Mouse (Mus musculus) liver, adult 2 months (tissue): ENCODE measurements around the gene Itpkb. TPM values are rescaled to one million over a fixed set of nuclear protein-coding genes. Genes with fewer than 3 reads are reported as not detected.

ENCODE experiments used
- DNase-seq: peaks from one replicate; pipeline ENCODE4 v3.0.0-alpha.2; 2011; ENCODE audit warnings: low read depth, low spot score; ENCODE audit errors: extremely low read depth
- H3K27ac ChIP-seq: fragments of 200-500 bp; replicated peaks from 2 replicates; pipeline ENCODE4 v1.5.1; 2012; ENCODE audit warnings: low read depth, mild to moderate bottlenecking, control low read depth, inconsistent platforms, low read length; ENCODE audit not compliant: insufficient read depth
- H3K27me3 ChIP-seq: fragments of 200-500 bp; 2 replicates; pipeline ENCODE4 v1.6.1; 2012; ENCODE audit warnings: mild to moderate bottlenecking, moderate library complexity, low read length, inconsistent platforms; ENCODE audit not compliant: control insufficient read depth, insufficient read depth
- H3K36me3 ChIP-seq: fragments of 200-500 bp; 2 replicates; pipeline ENCODE4 v1.6.1; 2012; ENCODE audit warnings: low read length, inconsistent platforms; ENCODE audit not compliant: control insufficient read depth, insufficient read depth
- H3K4me1 ChIP-seq: fragments of 200-500 bp; 2 replicates; pipeline ENCODE4 v1.6.1; 2011; ENCODE audit warnings: low read length; ENCODE audit not compliant: control insufficient read depth, insufficient read depth
- H3K4me3 ChIP-seq: fragments of 200-500 bp; 2 replicates; pipeline ENCODE4 v1.5.1; 2011; ENCODE audit warnings: low read depth, mild to moderate bottlenecking, control low read depth, low read length, moderate library complexity; ENCODE audit not compliant: insufficient read depth
- H3K79me2 ChIP-seq: fragments of 200-500 bp; 2 replicates; pipeline ENCODE4 v1.6.1; 2012; ENCODE audit warnings: inconsistent platforms, mild to moderate bottlenecking, low read length, moderate library complexity; ENCODE audit not compliant: control insufficient read depth, insufficient read depth
- H3K9ac ChIP-seq: fragments of 200-500 bp; 2 replicates; pipeline ENCODE4 v1.6.1; 2012; ENCODE audit warnings: low read depth, mild to moderate bottlenecking, control low read depth, inconsistent platforms, low read length
- CTCF ChIP-seq: fragments of 200-500 bp; IDR thresholded peaks from 2 replicates; pipeline ENCODE4 v1.5.1; 2011; ENCODE audit warnings: low read depth, low read length, control low read depth
- POLR2A ChIP-seq: fragments of 200-500 bp; IDR thresholded peaks from 2 replicates; pipeline ENCODE4 v1.6.1; 2011; ENCODE audit warnings: low read length, control low read depth; ENCODE audit not compliant: insufficient read depth; ENCODE audit errors: extremely low read depth
- WGBS: fragments of 180-500 bp; shearing (Covaris S2); methylation state at CpG from one replicate; pipeline ENCODE4 v1.1.7; 2018; 5-methylcytosine and 5-hydroxymethylcytosine counted together
- polyA plus RNA-seq: library from polyadenylated mRNA; depleted of rRNA; stranded (reverse); fragments of >200 nt; gene quantifications from 2 replicates; pipeline ENCODE4 v1.2.3, GENCODE M21; 2012
- total RNA-seq: library from RNA; depleted of rRNA; stranded (reverse); fragments of >200 nt; gene quantifications from 2 replicates; pipeline ENCODE4 v1.2.3, GENCODE M21; 2014

Gene Itpkb
- total and polyA plus RNA-seq, 2 experiments: 2.7 to 3.7 TPM

- no peaks in the 10 kb centered on the region for H3K79me2 ChIP-seq
- no peaks in the 10 kb centered on the region for H3K36me3 ChIP-seq
- no peak overlapping the region for H3K4me3 ChIP-seq
- H3K4me1 ChIP-seq: no peaks in the 10 kb centered on the region
- no peaks in the 10 kb centered on the region for H3K27me3 ChIP-seq
- no peak overlapping the region for H3K9ac ChIP-seq
- DNase-seq: no peak
- TF ChIP-seq CTCF: no peak
- TF ChIP-seq POLR2A: no peak
- 76% methylated on average over 6 of the region's 6 CpGs for WGBS
- no peak overlapping the region for H3K27ac ChIP-seq
These were observed 18.0 kb upstream of the Itpkb start for GRCm38 (mm10) chr1:180312286-180312685.

- DNase-seq: no peak
- H3K27ac ChIP-seq: no peak overlapping the region
- no peak for TF ChIP-seq POLR2A
- TF ChIP-seq CTCF: no peak
- H3K27me3 ChIP-seq: no peaks in the 10 kb centered on the region
- no peaks in the 10 kb centered on the region for H3K79me2 ChIP-seq
- no peak overlapping the region for H3K9ac ChIP-seq
- H3K36me3 ChIP-seq: no peaks in the 10 kb centered on the region
- WGBS: 53% methylated on average over 6 of the region's 6 CpGs
- H3K4me1 ChIP-seq: no peaks in the 10 kb centered on the region
- no peak overlapping the region for H3K4me3 ChIP-seq
These were observed 17.4 kb upstream of the Itpkb start for GRCm38 (mm10) chr1:180312792-180313311.

- no peaks in the 10 kb centered on the region for H3K27me3 ChIP-seq
- no peak overlapping the region for H3K27ac ChIP-seq
- H3K36me3 ChIP-seq: no peaks in the 10 kb centered on the region
- 27% methylated on average over 20 of the region's 20 CpGs for WGBS
- no peak for TF ChIP-seq CTCF
- no peak for TF ChIP-seq POLR2A
- no peaks in the 10 kb centered on the region for H3K79me2 ChIP-seq
- no peak overlapping the region for H3K9ac ChIP-seq
- H3K4me3 ChIP-seq: no peak overlapping the region
- H3K4me1 ChIP-seq: no peaks in the 10 kb centered on the region
- DNase-seq: peak; percentile 58
These were observed 16.5 kb upstream of the Itpkb start for GRCm38 (mm10) chr1:180313517-180314440.

- no peaks in the 10 kb centered on the region for H3K79me2 ChIP-seq
- H3K27ac ChIP-seq: no peak overlapping the region
- TF ChIP-seq POLR2A (no peak), CTCF (no peak)
These were observed 15.6 kb upstream of the Itpkb start for GRCm38 (mm10) chr1:180314641-180315040.

GRCm38 (mm10) chr1:180315127-180315526, 15.2 kb upstream of the Itpkb start:
- no peak overlapping the region for H3K9ac ChIP-seq
- H3K27me3 ChIP-seq: no peaks in the 10 kb centered on the region
- TF ChIP-seq CTCF (no peak), POLR2A (no peak)
- no peaks in the 10 kb centered on the region for H3K4me1 ChIP-seq
- 65% methylated on average over 3 of the region's 3 CpGs for WGBS
- no peak for DNase-seq
- no peaks in the 10 kb centered on the region for H3K79me2 ChIP-seq
- no peaks in the 10 kb centered on the region for H3K36me3 ChIP-seq
- no peak overlapping the region for H3K4me3 ChIP-seq
- no peak overlapping the region for H3K27ac ChIP-seq

More at GRCm38 (mm10) chr1:180314641-180315040, 15.6 kb upstream of the Itpkb start:
- Histone ChIP-seq H3K36me3 (no peaks in the 10 kb centered on the region), H3K4me3 (no peak overlapping the region), H3K4me1 (no peaks in the 10 kb centered on the region), H3K9ac (no peak overlapping the region), H3K27me3 (no peaks in the 10 kb centered on the region)
- DNase-seq: no peak
- 76% methylated on average over 11 of the region's 11 CpGs for WGBS

- H3K27me3 ChIP-seq: no peaks in the 10 kb centered on the region
- H3K27ac ChIP-seq: no peak overlapping the region
- no peak overlapping the region for H3K4me3 ChIP-seq
- DNase-seq: no peak
- WGBS: 70% methylated on average over 4 of the region's 4 CpGs
- H3K36me3 ChIP-seq: no peaks in the 10 kb centered on the region
- TF ChIP-seq POLR2A (no peak), CTCF (no peak)
- H3K9ac ChIP-seq: no peak overlapping the region
- H3K79me2 ChIP-seq: no peaks in the 10 kb centered on the region
- H3K4me1 ChIP-seq: no peaks in the 10 kb centered on the region
These were observed 12.8 kb upstream of the Itpkb start for GRCm38 (mm10) chr1:180317450-180317849.
